Mouse (Mus musculus): ENCODE measurements around the gene 4930432K21Rik. TPM values are rescaled to one million over a fixed set of nuclear protein-coding genes. Genes with fewer than 3 reads are reported as not detected.

Gene 4930432K21Rik
- polyA plus RNA-seq, 1 experiment from 2014 or later = 0.57 TPM

DNA sequence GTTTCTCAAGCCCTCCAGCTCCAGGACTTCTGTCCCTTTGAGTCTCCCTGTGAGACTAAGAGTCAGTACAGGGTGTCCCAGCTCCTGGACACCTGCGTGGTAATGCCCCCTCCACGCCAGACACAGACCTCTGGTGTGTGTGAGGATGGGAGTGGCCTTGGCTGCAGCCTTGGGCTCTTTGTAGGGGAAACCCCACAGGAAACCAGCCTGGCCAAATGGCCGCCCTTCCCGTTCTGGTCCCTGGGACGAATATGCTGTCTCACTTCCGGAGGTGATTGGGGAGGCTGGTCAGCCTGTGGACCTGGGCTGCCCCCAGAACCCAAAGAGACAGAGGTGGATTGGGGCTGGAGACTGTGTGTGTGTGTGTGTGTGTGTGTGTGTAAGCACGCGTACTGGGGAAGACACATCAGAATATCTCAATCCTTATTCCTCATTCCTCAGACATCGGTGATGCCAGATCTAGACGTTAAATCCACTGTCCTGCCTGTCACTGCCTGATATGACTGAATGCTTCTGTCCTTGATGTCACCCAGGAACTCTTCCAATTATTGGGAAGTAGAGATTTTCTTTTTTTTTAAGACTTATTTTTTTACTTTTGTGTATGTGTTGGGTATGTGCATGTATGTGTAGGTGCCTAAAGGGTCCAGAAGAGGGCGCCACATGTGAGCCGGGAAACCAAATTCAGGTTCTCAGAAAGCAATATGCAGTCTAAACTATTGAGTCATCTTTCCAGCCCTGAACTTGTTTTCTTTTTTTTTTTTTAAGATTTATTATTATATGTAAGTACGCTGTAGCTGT, 56.3 kb downstream of the 4930432K21Rik start:
- H3K4me3 ChIP-seq (ENCODE audit: low read depth, low read length) = peak overlapping the region; percentile 30
- ATAC-seq (ENCODE audit: low FRiP score) (no peak), DNase-seq (ENCODE audit: low spot score) (peak; percentile 46)
- 0 out of 2 replicates have a peak, but pooled peaks cover 4% of the 10 kb centered on the region for H3K27me3 ChIP-seq (ENCODE audit: control insufficient read depth, insufficient read depth, low read length)
- H3K9me3 ChIP-seq (ENCODE audit: control insufficient read depth, low read length) = no peaks in the 10 kb centered on the region
- H3K4me1 ChIP-seq (replicated peaks; ENCODE audit: control insufficient read depth, insufficient read depth, low read length) = peaks cover 17% of the 10 kb centered on the region
- H3K4me2 ChIP-seq (replicated peaks; ENCODE audit: low read depth, low read length) = peak overlapping the region; percentile 65
- 56% methylated on average over 13 of the region's 13 CpGs for WGBS
- peak overlapping the region; percentile 66 for H3K9ac ChIP-seq (ENCODE audit: low read depth, low read length)
- peak overlapping the region; percentile 14; the same call in 1 of the 2 replicates for H3K27ac ChIP-seq (ENCODE audit: low read depth, low read length)
- H3K36me3 ChIP-seq (ENCODE audit: control insufficient read depth, insufficient read depth, low read length) = no peaks in the 10 kb centered on the region

DNA sequence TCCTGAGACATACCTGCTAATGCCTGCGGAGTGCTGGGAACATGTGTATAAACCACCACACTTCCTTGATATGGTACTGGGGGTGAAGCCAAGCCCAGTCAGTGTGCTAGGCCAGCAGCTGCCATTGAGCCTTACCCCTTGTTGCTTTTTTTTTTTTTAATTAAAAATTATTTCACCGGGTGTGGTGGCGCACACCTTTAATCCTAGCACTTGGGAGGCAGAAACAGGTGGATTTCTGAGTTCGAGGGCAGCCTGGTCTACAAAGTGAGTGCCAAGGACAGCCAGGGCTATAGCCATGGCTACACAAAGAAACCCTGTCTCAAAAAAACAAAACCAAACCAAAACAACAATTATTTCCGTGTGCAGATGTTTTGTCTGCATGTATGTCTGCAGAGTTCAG, 57.2 kb downstream of the 4930432K21Rik start:
- H3K9me3 ChIP-seq (ENCODE audit: control insufficient read depth, low read length) = no peaks in the 10 kb centered on the region
- no peak overlapping the region for H3K27ac ChIP-seq (ENCODE audit: low read depth, low read length)
- H3K4me1 ChIP-seq (replicated peaks; ENCODE audit: control insufficient read depth, insufficient read depth, low read length) = peaks cover 16% of the 10 kb centered on the region
- 0 out of 2 replicates have a peak, but pooled peaks cover 4% of the 10 kb centered on the region for H3K27me3 ChIP-seq (ENCODE audit: control insufficient read depth, insufficient read depth, low read length)
- DNase-seq (ENCODE audit: low spot score) (no peak), ATAC-seq (ENCODE audit: low FRiP score) (no peak)
- H3K36me3 ChIP-seq (ENCODE audit: control insufficient read depth, insufficient read depth, low read length) = no peaks in the 10 kb centered on the region
- H3K9ac ChIP-seq (ENCODE audit: low read depth, low read length) = no peak overlapping the region
- 86% methylated on average over 5 of the region's 5 CpGs for WGBS
- H3K4me2 ChIP-seq (replicated peaks; ENCODE audit: low read depth, low read length) = no peak overlapping the region
- no peak overlapping the region for H3K4me3 ChIP-seq (ENCODE audit: low read depth, low read length)

DNA sequence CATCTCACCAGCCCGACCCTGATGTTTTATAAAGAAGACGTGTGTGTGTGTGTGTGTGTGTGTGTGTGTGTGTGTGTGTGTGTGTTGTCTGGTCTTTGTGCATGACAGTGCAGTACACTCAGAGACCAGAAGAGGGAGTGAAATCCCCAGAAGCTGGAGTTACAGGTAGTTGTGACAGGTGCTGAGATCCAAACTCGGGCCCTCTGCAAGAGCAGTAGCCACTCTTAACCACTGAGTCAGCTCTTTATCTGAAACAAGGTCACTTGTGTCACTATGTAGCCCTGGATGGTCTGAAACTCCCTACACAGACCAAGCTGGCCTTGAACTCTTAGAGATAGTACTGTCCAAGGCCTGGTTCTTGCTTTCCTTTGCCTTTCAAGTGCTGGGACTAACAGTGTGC, 58.8 kb downstream of the 4930432K21Rik start:
- no peak for ATAC-seq (ENCODE audit: low FRiP score)
- H3K36me3 ChIP-seq (ENCODE audit: control insufficient read depth, insufficient read depth, low read length) = peaks cover 6% of the 10 kb centered on the region

DNA sequence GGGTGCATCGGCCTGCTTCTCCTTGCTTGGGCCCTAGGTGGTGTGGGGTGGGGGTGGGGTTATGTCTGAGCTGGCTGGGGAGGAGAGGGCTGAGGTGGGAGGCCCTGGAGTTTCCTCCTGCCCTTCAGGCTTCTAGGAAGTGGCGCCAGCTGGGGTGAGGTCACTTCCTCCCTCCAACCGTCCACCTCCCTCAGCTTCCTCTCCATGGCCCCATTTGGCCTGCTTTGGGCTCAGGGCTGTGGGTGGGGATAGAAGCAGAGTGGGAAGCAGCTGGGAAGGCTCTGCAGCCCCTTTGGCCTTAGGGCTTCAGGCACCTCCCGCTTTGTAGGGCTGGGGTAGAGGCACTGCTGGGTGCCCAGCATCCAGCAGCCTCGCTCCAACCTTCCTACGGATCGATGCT, 60.0 kb downstream of the 4930432K21Rik start:
- no peak for DNase-seq (ENCODE audit: low spot score)
- WGBS = 70% methylated on average over 7 of the region's 7 CpGs
- no peak overlapping the region; the same call in 1 of the 2 replicates for H3K27ac ChIP-seq (ENCODE audit: low read depth, low read length)

More for the DNA sequence above, 58.8 kb downstream of the 4930432K21Rik start:
- peaks cover 3% of the 10 kb centered on the region; the same call in 1 of the 2 replicates for H3K4me1 ChIP-seq (replicated peaks; ENCODE audit: control insufficient read depth, insufficient read depth, low read length)
- no peaks in the 10 kb centered on the region for H3K9me3 ChIP-seq (ENCODE audit: control insufficient read depth, low read length)
- no peak overlapping the region for H3K9ac ChIP-seq (ENCODE audit: low read depth, low read length)
- DNase-seq (ENCODE audit: low spot score) = no peak
- H3K4me2 ChIP-seq (replicated peaks; ENCODE audit: low read depth, low read length) = no peak overlapping the region
- no peak overlapping the region for H3K27ac ChIP-seq (ENCODE audit: low read depth, low read length)
- H3K4me3 ChIP-seq (ENCODE audit: low read depth, low read length) = no peak overlapping the region
- 81% methylated on average over 3 of the region's 3 CpGs for WGBS
- H3K27me3 ChIP-seq (ENCODE audit: control insufficient read depth, insufficient read depth, low read length) = no peaks in the 10 kb centered on the region

DNA sequence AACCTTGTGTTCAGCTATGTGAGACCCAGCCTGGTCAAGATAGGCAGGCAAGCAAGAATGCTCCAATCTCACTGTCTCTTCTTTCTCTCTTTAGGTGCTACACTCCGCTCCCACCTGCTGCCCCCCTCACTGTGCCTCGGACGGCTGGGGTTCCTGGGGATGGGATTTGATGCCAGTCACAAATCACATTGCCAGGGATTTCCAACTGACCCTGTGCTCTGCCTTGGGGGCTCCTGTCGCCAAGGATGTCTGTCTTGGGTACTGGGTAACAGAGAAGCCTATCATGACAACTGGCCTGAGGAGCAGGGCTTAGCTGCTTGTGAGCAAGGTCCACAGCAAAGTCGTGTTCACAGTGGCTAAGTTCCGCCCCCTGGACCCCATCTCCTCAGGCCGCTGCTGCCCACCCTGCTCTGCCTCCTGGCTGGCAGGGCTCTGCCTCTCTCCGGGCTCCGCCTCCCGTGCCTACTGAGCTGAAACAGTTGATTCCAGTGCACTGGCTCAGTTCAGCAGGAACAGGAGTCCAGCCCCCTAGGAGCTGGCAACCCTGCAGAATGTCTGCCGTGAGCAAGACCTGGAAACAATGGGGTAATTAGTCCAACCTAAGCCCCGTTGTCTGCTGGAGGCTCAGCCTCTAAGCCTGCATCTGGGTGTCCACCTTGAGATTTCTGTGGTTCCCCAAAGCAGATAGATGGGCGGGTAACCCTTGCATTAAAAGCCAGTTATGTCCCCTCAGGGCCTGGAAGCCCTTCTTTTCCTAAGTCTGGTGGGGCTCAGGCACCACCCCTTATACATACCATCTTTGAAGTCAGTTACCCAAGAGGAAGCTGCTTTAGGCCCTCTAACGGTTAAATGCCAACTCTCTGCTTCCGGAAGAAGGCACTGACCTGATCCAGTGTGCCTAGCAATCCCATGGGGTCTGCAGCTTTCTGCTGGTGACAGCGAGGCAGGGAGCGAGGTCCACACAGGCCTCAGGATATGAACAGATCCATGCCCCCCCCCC, 60.9 kb downstream of the 4930432K21Rik start:
- WGBS = 56% methylated on average over 17 of the region's 17 CpGs
- H3K4me2 ChIP-seq (replicated peaks; ENCODE audit: low read depth, low read length) = no peak overlapping the region
- no peak for ATAC-seq (ENCODE audit: low FRiP score)

More for the DNA sequence above, 60.0 kb downstream of the 4930432K21Rik start:
- H3K4me3 ChIP-seq (ENCODE audit: low read depth, low read length) = no peak overlapping the region
- peaks cover 13% of the 10 kb centered on the region for H3K36me3 ChIP-seq (ENCODE audit: control insufficient read depth, insufficient read depth, low read length)
- H3K4me2 ChIP-seq (replicated peaks; ENCODE audit: low read depth, low read length) = no peak overlapping the region
- H3K4me1 ChIP-seq (replicated peaks; ENCODE audit: control insufficient read depth, insufficient read depth, low read length) = peaks cover 3% of the 10 kb centered on the region; the same call in 1 of the 2 replicates
- no peak for ATAC-seq (ENCODE audit: low FRiP score)
- H3K27me3 ChIP-seq (ENCODE audit: control insufficient read depth, insufficient read depth, low read length) = no peaks in the 10 kb centered on the region
- no peak overlapping the region for H3K9ac ChIP-seq (ENCODE audit: low read depth, low read length)
- no peaks in the 10 kb centered on the region for H3K9me3 ChIP-seq (ENCODE audit: control insufficient read depth, low read length)

DNA sequence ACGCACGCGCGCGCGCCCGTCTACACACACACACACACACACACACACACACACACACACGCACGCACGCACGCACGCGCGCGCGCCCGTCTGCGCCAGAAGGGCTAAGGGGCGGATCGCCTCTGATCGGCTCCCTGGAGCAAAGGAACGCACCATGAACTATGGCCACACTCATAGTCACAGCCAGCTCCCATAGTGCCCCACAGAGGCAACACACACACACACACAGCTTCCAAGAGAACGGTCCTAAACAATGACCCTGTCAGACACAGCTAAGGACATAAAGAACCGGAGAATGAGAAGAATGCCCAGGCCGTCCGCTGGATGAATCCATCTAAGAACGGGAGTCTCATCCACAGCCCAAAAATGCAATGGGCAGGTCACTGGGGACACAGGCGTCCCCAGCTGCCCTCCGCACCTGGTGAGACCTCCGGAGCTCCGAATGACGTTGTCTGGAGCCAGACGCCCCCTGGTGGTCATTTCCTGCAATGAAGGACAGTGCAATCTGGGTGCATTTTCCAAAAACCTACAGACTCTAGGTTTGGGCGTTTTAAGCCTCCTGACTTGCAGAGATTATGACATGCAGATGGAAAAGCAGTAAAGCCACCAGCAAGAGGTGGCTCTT, 62.5 kb downstream of the 4930432K21Rik start:
- DNase-seq (ENCODE audit: low spot score) = peak; percentile 89
- H3K4me1 ChIP-seq (replicated peaks; ENCODE audit: control insufficient read depth, insufficient read depth, low read length) = no peaks in the 10 kb centered on the region; the same call in 1 of the 2 replicates
- H3K36me3 ChIP-seq (ENCODE audit: control insufficient read depth, insufficient read depth, low read length) = peaks cover 18% of the 10 kb centered on the region
- H3K9me3 ChIP-seq (ENCODE audit: control insufficient read depth, low read length) = no peaks in the 10 kb centered on the region
- H3K4me3 ChIP-seq (ENCODE audit: low read depth, low read length) = no peak overlapping the region
- H3K27me3 ChIP-seq (ENCODE audit: control insufficient read depth, insufficient read depth, low read length) = no peaks in the 10 kb centered on the region
- no peak overlapping the region for H3K4me2 ChIP-seq (replicated peaks; ENCODE audit: low read depth, low read length)
- 57% methylated on average over 34 of the region's 34 CpGs for WGBS
- H3K9ac ChIP-seq (ENCODE audit: low read depth, low read length) = no peak overlapping the region
- no peak overlapping the region for H3K27ac ChIP-seq (ENCODE audit: low read depth, low read length)
- ATAC-seq (ENCODE audit: low FRiP score) = peak; percentile 62

More for the DNA sequence above, 60.9 kb downstream of the 4930432K21Rik start:
- Histone ChIP-seq H3K4me1 (replicated peaks; ENCODE audit: control insufficient read depth, insufficient read depth, low read length) (peaks cover 2% of the 10 kb centered on the region; the same call in 1 of the 2 replicates), H3K36me3 (ENCODE audit: control insufficient read depth, insufficient read depth, low read length) (peaks cover 15% of the 10 kb centered on the region), H3K27me3 (ENCODE audit: control insufficient read depth, insufficient read depth, low read length) (no peaks in the 10 kb centered on the region), H3K9me3 (ENCODE audit: control insufficient read depth, low read length) (no peaks in the 10 kb centered on the region), H3K9ac (ENCODE audit: low read depth, low read length) (no peak overlapping the region), H3K27ac (ENCODE audit: low read depth, low read length) (no peak overlapping the region), H3K4me3 (ENCODE audit: low read depth, low read length) (no peak overlapping the region)
- DNase-seq (ENCODE audit: low spot score) = no peak

DNA sequence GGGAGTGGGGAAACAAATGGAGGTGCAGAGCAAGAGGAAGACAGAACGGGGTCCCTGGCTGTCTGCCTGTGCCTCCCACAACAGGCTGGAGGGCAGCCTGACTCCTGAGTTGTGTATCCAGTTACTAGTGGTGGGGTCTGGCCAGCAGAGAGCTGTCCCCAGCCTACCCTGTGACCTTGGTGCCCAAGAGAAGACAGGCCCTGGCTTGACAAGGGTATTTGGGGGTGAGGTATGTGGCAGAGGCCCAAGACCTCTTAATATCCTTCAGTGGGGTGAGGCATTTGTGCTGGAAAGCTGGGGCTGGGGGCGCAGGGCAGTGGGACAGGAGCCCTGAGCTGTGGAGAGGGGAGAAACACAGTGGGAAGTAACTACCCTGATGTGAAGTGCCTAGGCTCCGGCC, 63.4 kb downstream of the 4930432K21Rik start:
- no peaks in the 10 kb centered on the region for H3K27me3 ChIP-seq (ENCODE audit: control insufficient read depth, insufficient read depth, low read length)
- no peak overlapping the region for H3K27ac ChIP-seq (ENCODE audit: low read depth, low read length)
- H3K36me3 ChIP-seq (ENCODE audit: control insufficient read depth, insufficient read depth, low read length) = peaks cover 18% of the 10 kb centered on the region
- no peaks in the 10 kb centered on the region; the same call in 1 of the 2 replicates for H3K4me1 ChIP-seq (replicated peaks; ENCODE audit: control insufficient read depth, insufficient read depth, low read length)
- H3K9ac ChIP-seq (ENCODE audit: low read depth, low read length) = no peak overlapping the region
- WGBS = 92% methylated on average over 3 of the region's 3 CpGs
- H3K4me3 ChIP-seq (ENCODE audit: low read depth, low read length) = no peak overlapping the region
- DNase-seq (ENCODE audit: low spot score) (no peak), ATAC-seq (ENCODE audit: low FRiP score) (no peak)
- H3K4me2 ChIP-seq (replicated peaks; ENCODE audit: low read depth, low read length) = no peak overlapping the region
- H3K9me3 ChIP-seq (ENCODE audit: control insufficient read depth, low read length) = no peaks in the 10 kb centered on the region

DNA sequence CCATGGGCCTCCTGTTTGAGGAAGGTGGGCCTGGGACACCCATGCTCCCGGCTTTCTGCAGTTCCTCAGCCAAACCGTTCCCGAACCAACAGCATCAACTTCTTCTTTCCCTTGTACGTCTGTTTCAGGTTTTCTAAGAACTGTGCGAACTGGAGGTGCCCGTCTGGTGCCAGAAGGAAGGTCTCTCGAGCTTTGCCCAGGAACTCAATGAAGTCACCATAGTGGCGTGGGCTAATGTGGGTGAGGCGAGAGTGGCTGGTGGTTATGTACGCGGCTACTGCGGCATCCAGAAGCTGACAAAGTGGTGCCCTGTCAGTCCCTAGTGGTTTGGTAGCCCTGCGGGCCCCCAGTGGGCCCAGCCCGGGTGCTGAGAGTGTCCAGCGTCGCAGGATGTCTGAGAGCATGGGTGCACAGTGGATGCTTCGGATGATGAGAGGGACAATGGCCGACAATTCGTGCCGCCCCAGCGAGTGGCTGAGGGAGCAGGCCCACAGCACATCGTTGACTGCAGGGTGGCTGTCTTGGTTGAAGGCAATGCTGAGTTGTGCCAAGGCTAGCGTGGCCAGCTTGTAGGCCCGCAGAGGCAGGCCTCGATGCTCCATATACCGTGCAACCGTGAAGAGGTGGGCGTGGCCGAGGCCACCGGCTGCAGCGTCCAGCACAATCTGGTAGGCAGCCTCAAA, 64.2 kb downstream of the 4930432K21Rik start:
- no peak overlapping the region for H3K27ac ChIP-seq (ENCODE audit: low read depth, low read length)
- H3K27me3 ChIP-seq (ENCODE audit: control insufficient read depth, insufficient read depth, low read length) = no peaks in the 10 kb centered on the region
- no peak overlapping the region for H3K9ac ChIP-seq (ENCODE audit: low read depth, low read length)
- no peak for DNase-seq (ENCODE audit: low spot score)
- H3K4me2 ChIP-seq (replicated peaks; ENCODE audit: low read depth, low read length) = no peak overlapping the region
- H3K9me3 ChIP-seq (ENCODE audit: control insufficient read depth, low read length) = no peaks in the 10 kb centered on the region
- ATAC-seq (ENCODE audit: low FRiP score) = no peak
- WGBS = 94% methylated on average over 31 of the region's 31 CpGs
- H3K4me3 ChIP-seq (ENCODE audit: low read depth, low read length) = no peak overlapping the region
- peaks cover 19% of the 10 kb centered on the region for H3K36me3 ChIP-seq (ENCODE audit: control insufficient read depth, insufficient read depth, low read length)
- no peaks in the 10 kb centered on the region; the same call in 1 of the 2 replicates for H3K4me1 ChIP-seq (replicated peaks; ENCODE audit: control insufficient read depth, insufficient read depth, low read length)
